Mouse (Mus musculus) heart, postnatal 36 days (tissue): Measurements from ENCODE around the gene Gm21870. TPM values are rescaled to one million over a fixed set of nuclear protein-coding genes. Genes with fewer than 3 reads are reported as not detected.
"Not testable (repeated sequence)": the region's sequence is repeated elsewhere in the genome, so short reads cannot be mapped to it uniquely, and the experiment has no call there.

ENCODE experiments used
- DNase-seq, 2 experiments: peaks; one replicate each; pipeline ENCODE4 v3.0.0; 2021 to 2022
- intact Hi-C: fragments of 180-260 bp; cut with DNase I; formaldehyde crosslinking; loops from one replicate; pipeline ENCODE4 v1.15.1; 2025
- total RNA-seq, 2 experiments: library from RNA; stranded (reverse); gene quantifications; 2 replicates each; pipeline ENCODE4 v1.2.3; 2021

Gene Gm21870
- total RNA-seq: not detected

DNA sequence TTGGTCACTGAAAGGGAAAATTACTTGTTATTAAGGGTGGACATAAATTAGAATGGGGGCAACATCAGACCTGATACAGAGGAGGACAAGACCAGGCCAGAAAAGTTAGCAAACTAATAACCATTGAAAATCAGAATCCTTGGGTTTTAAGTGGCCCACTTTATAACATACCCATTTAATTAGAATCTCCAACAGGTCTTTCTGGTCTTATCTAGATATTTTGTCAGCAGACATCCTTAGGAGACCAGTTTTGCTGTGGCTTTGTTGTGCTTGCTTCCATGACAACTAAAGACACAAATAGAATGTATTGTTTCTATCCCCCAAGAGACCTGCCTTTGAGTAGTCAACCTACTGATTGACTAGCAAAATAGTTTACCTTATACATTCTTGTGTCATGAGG is at the start of gene Gm21870:
Gene Gm21870, minus strand, starts transcription at position 101 of the 400 bp plus-strand sequence.
- intact Hi-C loops, DNase-seq: not testable (repeated sequence)

DNA sequence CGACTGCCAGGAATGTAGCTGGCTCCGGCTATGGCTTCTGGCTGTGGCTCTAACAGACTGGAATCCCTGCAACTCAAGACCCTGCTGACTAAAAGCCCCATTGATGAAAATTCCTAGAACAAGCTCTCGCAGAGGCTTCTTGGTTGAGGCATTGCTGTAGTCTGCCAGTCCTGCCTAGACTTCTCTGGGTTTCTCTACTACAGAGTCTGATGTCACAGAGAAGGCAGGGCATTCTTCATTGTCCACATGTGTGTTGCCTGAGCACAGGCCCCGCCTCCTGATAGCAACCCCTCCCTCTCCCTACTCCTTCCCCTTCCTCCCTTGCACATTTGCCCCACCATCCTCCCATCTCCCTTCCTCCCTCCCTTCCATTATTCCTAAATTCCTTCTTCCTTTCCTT is 30.2 kb downstream of the Gm21870 start, which contains the start of gene Btbd35f6:
Gene Btbd35f6, minus strand, starts transcription at position 101 of the 400 bp plus-strand sequence.
- DNase-seq, intact Hi-C loops: not testable (repeated sequence)

Other genes starting within 250 kb of the Gm21870 start
- gene Btbd35f6, start 30.3 kb downstream of the Gm21870 start, total RNA-seq: not detected
- gene Btbd35f9, start 174.7 kb upstream of the Gm21870 start, total RNA-seq: not detected